Mouse (Mus musculus): ENCODE data around the gene 4930435E12Rik. TPM values are rescaled to one million over a fixed set of nuclear protein-coding genes. Genes with fewer than 3 reads are reported as not detected.
A peak's percentile ranks its signal among the peaks of the same experiment; 100 is the strongest.
"Not testable (repeated sequence)": the region's sequence is repeated elsewhere in the genome, so short reads cannot be mapped to it uniquely, and the experiment has no call there.

Gene 4930435E12Rik
- polyA plus RNA-seq (2014; fragmentation: Nextera tagmentation; extraction: Ambion mirVana): not detected in 2 replicates

GRCm38 (mm10) chr16:38828649-38829048 lies at the start of gene 4930435E12Rik:
Gene 4930435E12Rik (minus strand): TSS chr16:38828749.
- no peak for DNase-seq (ENCODE audit: low spot score)
- no peaks in the 10 kb centered on the region for H3K27me3 ChIP-seq (ENCODE audit: control insufficient read depth, insufficient read depth, low read length)
- H3K9ac ChIP-seq (ENCODE audit: low read depth, low read length): no peak within 1 kb of the TSS
- ATAC-seq (ENCODE audit: low FRiP score): no peak
- no peaks in the 10 kb centered on the region for H3K36me3 ChIP-seq (ENCODE audit: control insufficient read depth, insufficient read depth, low read length)
- WGBS: 81% methylated on average over 3 of the region's 3 CpGs
- no peak within 1 kb of the TSS for H3K4me2 ChIP-seq (replicated peaks; ENCODE audit: low read depth, low read length)
- no peaks in the 10 kb centered on the region for H3K4me1 ChIP-seq (replicated peaks; ENCODE audit: control insufficient read depth, insufficient read depth, low read length)
- no peaks in the 10 kb centered on the region for H3K9me3 ChIP-seq (ENCODE audit: control insufficient read depth, low read length)
- H3K4me3 ChIP-seq (ENCODE audit: low read depth, low read length): no peak within 1 kb of the TSS
- no peak within 1 kb of the TSS for H3K27ac ChIP-seq (ENCODE audit: low read depth, low read length)

- Histone ChIP-seq H3K27ac (ENCODE audit: low read depth, low read length) (no peak overlapping the region), H3K36me3 (ENCODE audit: control insufficient read depth, insufficient read depth, low read length) (no peaks in the 10 kb centered on the region), H3K27me3 (ENCODE audit: control insufficient read depth, insufficient read depth, low read length) (no peaks in the 10 kb centered on the region), H3K4me1 (replicated peaks; ENCODE audit: control insufficient read depth, insufficient read depth, low read length) (no peaks in the 10 kb centered on the region), H3K4me3 (ENCODE audit: low read depth, low read length) (no peak overlapping the region), H3K9ac (ENCODE audit: low read depth, low read length) (no peak overlapping the region), H3K9me3 (ENCODE audit: control insufficient read depth, low read length) (no peaks in the 10 kb centered on the region), H3K4me2 (replicated peaks; ENCODE audit: low read depth, low read length) (no peak overlapping the region)
- ATAC-seq (ENCODE audit: low FRiP score): no peak
- no peak for DNase-seq (ENCODE audit: low spot score)
- WGBS: 45% methylated on average over 4 of the region's 4 CpGs
Observed at GRCm38 (mm10) chr16:38874481-38874880, 45.9 kb upstream of the 4930435E12Rik start.

GRCm38 (mm10) chr16:38873231-38873630 lies 44.7 kb upstream of the 4930435E12Rik start:
- WGBS: 88% methylated on average over 4 of the region's 4 CpGs
- no peak for DNase-seq (ENCODE audit: low spot score)
- H3K27ac ChIP-seq (ENCODE audit: low read depth, low read length): no peak overlapping the region
- H3K9me3 ChIP-seq (ENCODE audit: control insufficient read depth, low read length): no peaks in the 10 kb centered on the region
- no peaks in the 10 kb centered on the region for H3K27me3 ChIP-seq (ENCODE audit: control insufficient read depth, insufficient read depth, low read length)
- no peak overlapping the region for H3K4me3 ChIP-seq (ENCODE audit: low read depth, low read length)
- H3K4me2 ChIP-seq (replicated peaks; ENCODE audit: low read depth, low read length): no peak overlapping the region
- no peaks in the 10 kb centered on the region for H3K4me1 ChIP-seq (replicated peaks; ENCODE audit: control insufficient read depth, insufficient read depth, low read length)
- no peak for ATAC-seq (ENCODE audit: low FRiP score)
- no peaks in the 10 kb centered on the region for H3K36me3 ChIP-seq (ENCODE audit: control insufficient read depth, insufficient read depth, low read length)
- no peak overlapping the region for H3K9ac ChIP-seq (ENCODE audit: low read depth, low read length)

- Histone ChIP-seq H3K4me2 (replicated peaks; ENCODE audit: low read depth, low read length) (no peak overlapping the region), H3K36me3 (ENCODE audit: control insufficient read depth, insufficient read depth, low read length) (no peaks in the 10 kb centered on the region), H3K9me3 (ENCODE audit: control insufficient read depth, low read length) (no peaks in the 10 kb centered on the region), H3K4me3 (ENCODE audit: low read depth, low read length) (no peak overlapping the region), H3K9ac (ENCODE audit: low read depth, low read length) (no peak overlapping the region), H3K27me3 (ENCODE audit: control insufficient read depth, insufficient read depth, low read length) (no peaks in the 10 kb centered on the region), H3K27ac (ENCODE audit: low read depth, low read length) (no peak overlapping the region), H3K4me1 (replicated peaks; ENCODE audit: control insufficient read depth, insufficient read depth, low read length) (no peaks in the 10 kb centered on the region)
- DNase-seq (ENCODE audit: low spot score) (no peak), ATAC-seq (ENCODE audit: low FRiP score) (no peak)
- WGBS: 87% methylated on average over 5 of the region's 5 CpGs
Observed at GRCm38 (mm10) chr16:38864358-38864757, 35.8 kb upstream of the 4930435E12Rik start.

- Histone ChIP-seq H3K4me3 (ENCODE audit: low read depth, low read length) (no peak overlapping the region), H3K9me3 (ENCODE audit: control insufficient read depth, low read length) (no peaks in the 10 kb centered on the region), H3K4me1 (replicated peaks; ENCODE audit: control insufficient read depth, insufficient read depth, low read length) (no peaks in the 10 kb centered on the region), H3K9ac (ENCODE audit: low read depth, low read length) (no peak overlapping the region), H3K4me2 (replicated peaks; ENCODE audit: low read depth, low read length) (no peak overlapping the region), H3K27ac (ENCODE audit: low read depth, low read length) (no peak overlapping the region), H3K27me3 (ENCODE audit: control insufficient read depth, insufficient read depth, low read length) (no peaks in the 10 kb centered on the region), H3K36me3 (ENCODE audit: control insufficient read depth, insufficient read depth, low read length) (no peaks in the 10 kb centered on the region)
- no peak for ATAC-seq (ENCODE audit: low FRiP score)
- DNase-seq (ENCODE audit: low spot score): no peak
- WGBS: 73% methylated on average over 6 of the region's 6 CpGs
Observed at GRCm38 (mm10) chr16:38860548-38860947, 32.0 kb upstream of the 4930435E12Rik start.

- WGBS: 35% methylated on average over 8 of the region's 8 CpGs
- Histone ChIP-seq H3K9me3 (ENCODE audit: control insufficient read depth, low read length) (no peaks in the 10 kb centered on the region), H3K4me3 (ENCODE audit: low read depth, low read length) (no peak overlapping the region), H3K9ac (ENCODE audit: low read depth, low read length) (no peak overlapping the region), H3K36me3 (ENCODE audit: control insufficient read depth, insufficient read depth, low read length) (no peaks in the 10 kb centered on the region), H3K27ac (ENCODE audit: low read depth, low read length) (no peak overlapping the region), H3K4me1 (replicated peaks; ENCODE audit: control insufficient read depth, insufficient read depth, low read length) (no peaks in the 10 kb centered on the region), H3K4me2 (replicated peaks; ENCODE audit: low read depth, low read length) (no peak overlapping the region), H3K27me3 (ENCODE audit: control insufficient read depth, insufficient read depth, low read length) (no peaks in the 10 kb centered on the region)
- DNase-seq (ENCODE audit: low spot score) (peak; percentile 61), ATAC-seq (ENCODE audit: low FRiP score) (no peak)
Observed at GRCm38 (mm10) chr16:38858120-38858749, 29.7 kb upstream of the 4930435E12Rik start.

GRCm38 (mm10) chr16:38812521-38812920 lies 16.0 kb downstream of the 4930435E12Rik start:
- ATAC-seq (ENCODE audit: low FRiP score) (no peak), DNase-seq (ENCODE audit: low spot score) (peak; percentile 81)
- Histone ChIP-seq H3K9me3 (ENCODE audit: control insufficient read depth, low read length) (no peaks in the 10 kb centered on the region), H3K27ac (ENCODE audit: low read depth, low read length) (no peak overlapping the region), H3K4me1 (replicated peaks; ENCODE audit: control insufficient read depth, insufficient read depth, low read length) (no peaks in the 10 kb centered on the region), H3K4me2 (replicated peaks; ENCODE audit: low read depth, low read length) (no peak overlapping the region), H3K27me3 (ENCODE audit: control insufficient read depth, insufficient read depth, low read length) (no peaks in the 10 kb centered on the region), H3K9ac (ENCODE audit: low read depth, low read length) (no peak overlapping the region), H3K4me3 (ENCODE audit: low read depth, low read length) (no peak overlapping the region), H3K36me3 (ENCODE audit: control insufficient read depth, insufficient read depth, low read length) (no peaks in the 10 kb centered on the region)
- 34% methylated on average over 8 of the region's 8 CpGs for WGBS

- Histone ChIP-seq H3K36me3 (ENCODE audit: control insufficient read depth, insufficient read depth, low read length) (no peaks in the 10 kb centered on the region), H3K4me2 (replicated peaks; ENCODE audit: low read depth, low read length) (no peak overlapping the region), H3K4me1 (replicated peaks; ENCODE audit: control insufficient read depth, insufficient read depth, low read length) (no peaks in the 10 kb centered on the region), H3K9me3 (ENCODE audit: control insufficient read depth, low read length) (no peaks in the 10 kb centered on the region), H3K4me3 (ENCODE audit: low read depth, low read length) (no peak overlapping the region), H3K27ac (ENCODE audit: low read depth, low read length) (no peak overlapping the region), H3K9ac (ENCODE audit: low read depth, low read length) (no peak overlapping the region), H3K27me3 (ENCODE audit: control insufficient read depth, insufficient read depth, low read length) (no peaks in the 10 kb centered on the region)
- WGBS: 89% methylated on average over 5 of the region's 5 CpGs
- no peak for DNase-seq (ENCODE audit: low spot score)
- no peak for ATAC-seq (ENCODE audit: low FRiP score)
Observed at GRCm38 (mm10) chr16:38810196-38810595, 18.4 kb downstream of the 4930435E12Rik start.

GRCm38 (mm10) chr16:38807796-38808195 lies 20.8 kb downstream of the 4930435E12Rik start:
- not testable (repeated sequence) for H3K9me3 ChIP-seq (ENCODE audit: control insufficient read depth, low read length); H3K4me2 ChIP-seq (replicated peaks; ENCODE audit: low read depth, low read length); H3K4me3 ChIP-seq (ENCODE audit: low read depth, low read length); H3K27me3 ChIP-seq (ENCODE audit: control insufficient read depth, insufficient read depth, low read length); H3K4me1 ChIP-seq (replicated peaks; ENCODE audit: control insufficient read depth, insufficient read depth, low read length); H3K9ac ChIP-seq (ENCODE audit: low read depth, low read length); H3K36me3 ChIP-seq (ENCODE audit: control insufficient read depth, insufficient read depth, low read length); ATAC-seq (ENCODE audit: low FRiP score); DNase-seq (ENCODE audit: low spot score); H3K27ac ChIP-seq (ENCODE audit: low read depth, low read length)
- 84% methylated on average over 5 of the region's 5 CpGs for WGBS

All from hindbrain, embryonic 11.5 days (tissue).